Mouse (Mus musculus) ES-Bruce4 (cell line): Measurements from ENCODE around the gene Olfr836. TPM values are rescaled to one million over a fixed set of nuclear protein-coding genes. Genes with fewer than 3 reads are reported as not detected.
"Not testable (repeated sequence)": the region's sequence is repeated elsewhere in the genome, so short reads cannot be mapped to it uniquely, and the experiment has no call there.

Source experiments
- H3K27ac ChIP-seq: 2 replicates; pipeline ENCODE4 v1.5.1; 2012; ENCODE audit warnings: low read length, inconsistent platforms; ENCODE audit not compliant: insufficient read depth
- H3K27me3 ChIP-seq: 2 replicates; pipeline ENCODE4 v1.6.1; 2012; ENCODE audit warnings: mild to moderate bottlenecking, low read length, inconsistent platforms; ENCODE audit not compliant: control insufficient read depth, poor library complexity, insufficient read depth, severe bottlenecking
- H3K36me3 ChIP-seq: 2 replicates; pipeline ENCODE4 v1.6.1; 2012; ENCODE audit warnings: inconsistent platforms, mild to moderate bottlenecking, low read length, moderate library complexity; ENCODE audit not compliant: control insufficient read depth, poor library complexity, insufficient read depth, severe bottlenecking
- H3K4me1 ChIP-seq: one replicate; pipeline ENCODE4 v1.8.1; 2011; ENCODE audit warnings: low read length; ENCODE audit not compliant: control insufficient read depth, insufficient read depth
- H3K4me3 ChIP-seq: 2 replicates; pipeline ENCODE4 v1.5.1; 2011; ENCODE audit warnings: low read depth, mild to moderate bottlenecking, low read length
- H3K9ac ChIP-seq: 2 replicates; pipeline ENCODE4 v1.6.1; 2012; ENCODE audit warnings: low read depth, mild to moderate bottlenecking, inconsistent platforms; ENCODE audit not compliant: poor library complexity, severe bottlenecking
- H3K9me3 ChIP-seq: replicated peaks from 2 replicates; pipeline ENCODE4 v1.6.1; 2012; ENCODE audit warnings: mild to moderate bottlenecking, low read length, inconsistent platforms; ENCODE audit not compliant: control insufficient read depth, poor library complexity, insufficient read depth, severe bottlenecking
- CTCF ChIP-seq: IDR thresholded peaks from one replicate; pipeline ENCODE4 v1.8.1; 2011; ENCODE audit warnings: low read depth, low read length
- EP300 ChIP-seq: IDR thresholded peaks from 2 replicates; pipeline ENCODE4 v1.6.1; 2011; ENCODE audit warnings: low read depth, low read length; ENCODE audit not compliant: insufficient read depth
- POLR2A ChIP-seq: IDR thresholded peaks from one replicate; pipeline ENCODE4 v1.8.1; 2011; ENCODE audit warnings: low read length; ENCODE audit not compliant: insufficient read depth
- polyA plus RNA-seq: library from polyadenylated mRNA; stranded (reverse); fragments of >200 nt; gene quantifications from 2 replicates; pipeline ENCODE4 v1.2.4, GENCODE M21; 2011; ENCODE audit warnings: low read depth; ENCODE audit not compliant: missing spikeins, insufficient read depth, insufficient read length

Olfr836 gene
- not detected in 2 replicates for polyA plus RNA-seq

- no peaks in the 10 kb centered on the region for H3K9me3 ChIP-seq
- H3K27me3 ChIP-seq, result no peaks in the 10 kb centered on the region
- H3K9ac ChIP-seq, result no peak within 1 kb of the TSS
- no peak within 1 kb of the TSS for H3K27ac ChIP-seq
- no peaks in the 10 kb centered on the region for H3K36me3 ChIP-seq
- no peaks in the 10 kb centered on the region for H3K4me1 ChIP-seq
- no peak within 1 kb of the TSS for H3K4me3 ChIP-seq
- TF ChIP-seq POLR2A (no peak), CTCF (no peak), EP300 (no peak)
Observed at GRCm38 (mm10) chr9:19120082-19120481, at the start of gene Olfr836. Gene Olfr836, plus strand, starts transcription at chr9:19120382.

- Histone ChIP-seq H3K4me3 (no peak overlapping the region), H3K4me1 (no peaks in the 10 kb centered on the region), H3K9me3 (peaks cover 4% of the 10 kb centered on the region; the same call in 1 of the 2 replicates), H3K27ac (no peak overlapping the region), H3K9ac (no peak overlapping the region), H3K27me3 (no peaks in the 10 kb centered on the region), H3K36me3 (no peaks in the 10 kb centered on the region)
- TF ChIP-seq CTCF, result peak; percentile 55
- no peak for TF ChIP-seq EP300
Observed at GRCm38 (mm10) chr9:19084986-19085385, 35.2 kb upstream of the Olfr836 start.

- TF ChIP-seq EP300, result peak; percentile 81
- H3K4me3 ChIP-seq, H3K9me3 ChIP-seq, H3K9ac ChIP-seq, H3K27me3 ChIP-seq, H3K36me3 ChIP-seq, H3K4me1 ChIP-seq: not testable (repeated sequence)
- peak overlapping the region; percentile 2; the same call in 1 of the 2 replicates for H3K27ac ChIP-seq
Observed at GRCm38 (mm10) chr9:19092889-19093753, 27.1 kb upstream of the Olfr836 start.

GRCm38 (mm10) chr9:19097286-19097685, 22.9 kb upstream of the Olfr836 start:
- H3K27me3 ChIP-seq, result no peaks in the 10 kb centered on the region
- H3K4me3 ChIP-seq, result no peak overlapping the region
- H3K4me1 ChIP-seq, result peaks cover 3% of the 10 kb centered on the region
- no peak overlapping the region for H3K9ac ChIP-seq
- peaks cover 6% of the 10 kb centered on the region; the same call in 1 of the 2 replicates for H3K9me3 ChIP-seq
- H3K27ac ChIP-seq, result no peak overlapping the region
- TF ChIP-seq CTCF (no peak), POLR2A (no peak), EP300 (no peak)
- H3K36me3 ChIP-seq, result no peaks in the 10 kb centered on the region

GRCm38 (mm10) chr9:19136017-19136416, 15.8 kb downstream of the Olfr836 start, which contains the start of gene Olfr837:
Gene Olfr837, plus strand, starts transcription at chr9:19136317.
- H3K36me3 ChIP-seq, result no peaks in the 10 kb centered on the region
- no peak within 1 kb of the TSS for H3K9ac ChIP-seq
- no peaks in the 10 kb centered on the region for H3K9me3 ChIP-seq
- no peaks in the 10 kb centered on the region for H3K27me3 ChIP-seq
- TF ChIP-seq POLR2A (no peak), EP300 (no peak), CTCF (no peak)
- H3K4me3 ChIP-seq, result no peak within 1 kb of the TSS
- no peaks in the 10 kb centered on the region for H3K4me1 ChIP-seq
- no peak within 1 kb of the TSS for H3K27ac ChIP-seq

Other genes with a start within 250 kb of the Olfr836 start
- gene Olfr830, start 245.7 kb upstream of the Olfr836 start, polyA plus RNA-seq, result not detected in 2 replicates
- gene Olfr832, start 183.3 kb upstream of the Olfr836 start, polyA plus RNA-seq, result not detected in 2 replicates
- not detected in 2 replicates for gene Olfr834, start 132.4 kb upstream of the Olfr836 start, polyA plus RNA-seq
- gene Olfr835, start 87.6 kb upstream of the Olfr836 start, polyA plus RNA-seq, result not detected in 2 replicates
- gene Olfr837, start 15.9 kb downstream of the Olfr836 start, polyA plus RNA-seq, result not detected in 2 replicates
- 0.07 TPM in 1 of 2 replicates, not detected in the other for gene Olfr839-ps1, start 56.9 kb downstream of the Olfr836 start, polyA plus RNA-seq
- gene Olfr843, start 131.6 kb downstream of the Olfr836 start, polyA plus RNA-seq, result not detected in 2 replicates
- not detected in 2 replicates for gene Olfr844, start 196.0 kb downstream of the Olfr836 start, polyA plus RNA-seq
- not detected in 2 replicates for gene Olfr845, start 216.1 kb downstream of the Olfr836 start, polyA plus RNA-seq
- gene Olfr846, start 243.6 kb downstream of the Olfr836 start, polyA plus RNA-seq, result not detected in 2 replicates